Mouse (Mus musculus) skeletal muscle tissue, adult 2 months (tissue): ENCODE results near the gene Abraxas1.

ENCODE experiments used
- DNase-seq: peaks from one replicate; pipeline ENCODE4 v3.0.0-alpha.2; 2012; ENCODE audit warnings: low read depth, low spot score

Gene Abraxas1

DNA sequence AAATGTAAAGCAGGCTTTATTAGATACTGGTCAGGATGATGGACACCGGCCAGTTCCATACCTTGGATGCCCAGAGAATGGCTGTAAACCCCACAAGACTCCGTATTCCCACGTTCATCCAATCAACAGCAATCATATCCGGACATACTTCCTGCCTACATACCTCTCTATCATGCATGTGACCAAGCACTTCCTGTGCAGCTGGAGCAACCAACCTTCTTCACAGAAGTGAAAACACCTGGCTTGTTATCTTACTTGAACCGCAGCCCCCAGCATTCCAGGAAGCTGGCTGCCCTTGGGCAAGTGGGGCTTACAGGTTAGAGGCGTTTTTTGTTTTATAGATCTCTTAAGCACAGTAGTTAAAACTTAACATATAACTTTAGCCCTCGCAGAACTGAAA is 2.1 kb upstream of the Abraxas1 start:
- no peak for DNase-seq

DNA sequence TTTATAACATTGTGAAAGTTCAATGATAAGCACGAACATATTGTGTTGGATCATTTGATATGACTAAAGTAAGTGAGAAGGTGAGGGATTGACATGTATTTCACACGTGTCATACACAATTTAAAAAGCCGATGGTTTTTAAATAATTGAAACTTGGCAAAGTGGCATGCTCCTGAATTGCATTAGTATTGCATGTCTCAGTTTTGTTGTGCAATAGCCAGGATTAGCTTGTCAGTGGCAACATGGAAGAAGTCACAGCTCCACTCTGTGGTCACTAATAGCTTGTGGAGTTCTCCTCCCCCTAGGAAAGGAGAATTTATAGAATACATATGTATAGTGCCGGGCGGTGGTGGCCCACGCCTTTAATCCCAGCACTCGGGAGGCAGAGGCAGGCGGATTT is 610 bp upstream of the Abraxas1 start:
- DNase-seq, result no peak

DNA sequence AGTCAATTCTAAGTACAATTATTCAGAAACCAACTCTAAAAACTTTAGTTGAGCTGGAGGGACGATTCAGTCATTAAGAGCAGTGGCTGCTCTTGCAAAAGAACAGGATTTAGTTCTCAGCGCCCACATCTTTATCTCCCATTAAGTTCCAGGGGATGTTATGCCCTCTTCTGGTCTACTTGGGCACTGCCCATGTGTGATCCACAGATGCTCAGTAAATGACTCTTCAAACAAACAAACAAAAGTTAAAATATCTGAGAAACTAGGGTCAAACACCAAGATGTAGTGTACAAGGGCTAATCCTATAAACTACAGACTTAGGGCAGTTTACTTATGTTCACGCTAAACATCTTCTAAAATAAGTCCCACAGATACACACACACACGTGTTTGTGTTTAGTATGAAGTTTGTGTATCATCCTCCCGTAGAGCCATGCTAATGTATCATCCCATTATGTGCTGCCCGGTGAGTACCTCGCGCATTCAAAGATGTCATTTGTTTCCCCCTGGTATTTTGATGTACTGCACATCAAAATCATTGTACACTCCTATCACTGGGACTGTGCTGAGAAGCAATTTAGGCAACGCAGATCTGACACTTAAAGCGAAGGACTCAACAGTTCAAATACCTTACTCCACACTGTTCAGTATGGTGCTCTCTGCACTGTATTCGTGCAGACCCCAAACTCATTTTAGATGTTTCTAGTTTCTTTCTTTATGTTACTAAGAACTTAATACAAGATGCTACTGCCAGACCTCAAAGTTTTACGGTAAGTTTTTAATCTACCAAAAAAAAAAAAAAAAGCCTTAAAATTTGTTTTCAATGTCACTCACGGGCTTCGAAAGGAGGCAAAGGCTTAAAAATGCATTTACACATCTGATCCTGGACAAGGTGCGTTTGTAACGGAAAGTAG is 941 bp downstream of the Abraxas1 start:
- DNase-seq, result no peak

DNA sequence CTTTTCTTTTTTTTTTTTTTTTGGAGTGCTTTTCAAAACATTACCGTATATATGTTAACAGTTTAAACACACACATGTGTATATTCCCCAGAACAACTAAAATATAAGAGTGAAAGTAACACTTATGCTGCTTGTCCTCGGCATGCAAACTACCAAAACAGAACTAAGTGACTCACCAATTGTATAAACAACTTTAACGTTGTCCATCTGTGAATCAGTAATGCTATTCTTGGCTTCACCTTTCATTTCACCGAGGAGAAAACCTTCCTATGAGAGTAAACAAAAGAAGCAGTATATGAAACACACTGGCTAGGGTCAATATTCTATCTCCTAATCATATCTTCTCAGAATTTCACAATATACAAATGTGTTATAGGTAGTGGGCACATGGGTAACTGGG is 2.4 kb downstream of the Abraxas1 start:
- no peak for DNase-seq

DNA sequence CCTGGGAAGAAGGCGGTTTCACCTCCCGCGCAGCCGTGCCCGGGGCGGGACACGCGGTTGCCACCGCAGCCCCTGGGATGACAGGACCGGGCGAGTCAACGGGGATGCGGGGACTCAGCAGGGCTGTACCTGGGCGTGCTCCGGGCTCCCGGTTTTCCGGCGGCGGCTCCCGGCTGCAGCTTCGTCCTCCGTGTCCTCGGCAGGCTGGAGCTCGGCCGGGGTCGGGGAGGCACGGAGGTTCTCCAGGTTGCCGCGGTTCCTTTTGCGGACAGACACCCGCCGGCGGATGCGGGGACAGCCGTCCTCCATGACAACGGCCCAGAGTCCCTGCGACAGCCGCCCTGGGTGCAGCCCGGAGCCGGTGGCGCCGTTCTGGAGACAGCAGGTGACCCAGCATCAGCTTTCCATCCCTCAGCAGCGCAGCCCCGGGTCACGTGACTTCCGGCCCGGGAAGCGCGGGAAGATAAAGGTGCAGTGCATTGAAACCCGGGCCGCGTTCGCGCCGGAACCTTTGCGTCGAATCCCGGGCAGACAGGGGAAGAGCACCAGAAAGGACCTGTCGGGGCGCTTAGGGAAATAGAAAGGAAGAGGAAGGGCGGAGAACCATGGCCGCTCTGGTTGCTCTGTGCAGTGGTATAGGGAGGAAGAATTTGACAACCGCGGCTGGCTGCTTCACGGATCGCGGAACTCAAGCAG is 22.5 kb downstream of the Abraxas1 start, which contains the start of the genes Helq and Mrps18c:
TSS of gene Helq (minus strand) at position 434 of the 696 bp plus-strand sequence.
TSS of gene Mrps18c (plus strand) at position 463 of the 696 bp plus-strand sequence.
- DNase-seq, result peak; percentile 83

GRCm38 (mm10) chr5:100794084-100794483 is 26.7 kb downstream of the Abraxas1 start:
- no peak for DNase-seq

DNA sequence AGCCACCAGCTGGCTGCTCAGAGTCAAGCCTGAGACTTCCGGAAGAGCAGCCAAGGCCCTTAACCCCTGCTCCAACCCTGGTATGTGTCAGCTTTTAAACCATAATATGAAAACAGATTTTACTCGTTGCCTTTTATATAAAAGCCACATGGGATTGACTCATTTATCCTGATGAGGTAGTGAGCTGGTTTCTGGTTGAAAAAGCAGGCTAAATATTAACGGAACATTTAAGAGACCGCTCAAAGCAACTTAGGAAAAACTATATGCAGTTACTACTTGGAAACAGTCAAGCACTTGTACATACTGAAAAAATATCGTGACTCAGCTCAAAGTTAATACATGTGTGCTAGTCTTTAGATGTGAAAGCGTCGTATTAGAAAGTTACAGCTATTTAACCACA is 28.5 kb downstream of the Abraxas1 start:
- no peak for DNase-seq

GRCm38 (mm10) chr5:100787527-100787926 is 33.2 kb downstream of the Abraxas1 start:
- DNase-seq, result no peak

DNA sequence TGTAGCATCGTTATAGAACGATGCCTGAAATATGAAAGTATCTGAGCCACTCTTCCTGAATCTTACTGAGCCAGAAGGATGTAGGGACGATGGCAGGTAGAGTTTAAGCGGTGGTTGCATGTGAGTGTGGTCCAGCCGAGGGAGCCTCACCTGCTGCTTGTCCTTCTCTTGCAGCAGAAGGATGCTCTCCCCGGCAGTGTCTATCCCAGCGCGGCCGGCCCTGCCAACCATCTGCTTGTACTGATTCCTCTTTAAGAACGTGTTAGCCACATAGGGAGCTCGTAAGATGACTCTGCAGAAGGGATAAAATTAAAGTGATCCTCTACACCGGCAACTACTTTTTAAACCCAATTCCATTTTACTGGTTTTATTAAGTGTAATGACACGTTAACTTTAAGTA is 41.8 kb downstream of the Abraxas1 start:
- no peak for DNase-seq

- no peak for DNase-seq
Observed at GRCm38 (mm10) chr5:100776900-100777299, 43.9 kb downstream of the Abraxas1 start.

GRCm38 (mm10) chr5:100775778-100776404 is 44.9 kb downstream of the Abraxas1 start:
- no peak for DNase-seq

DNA sequence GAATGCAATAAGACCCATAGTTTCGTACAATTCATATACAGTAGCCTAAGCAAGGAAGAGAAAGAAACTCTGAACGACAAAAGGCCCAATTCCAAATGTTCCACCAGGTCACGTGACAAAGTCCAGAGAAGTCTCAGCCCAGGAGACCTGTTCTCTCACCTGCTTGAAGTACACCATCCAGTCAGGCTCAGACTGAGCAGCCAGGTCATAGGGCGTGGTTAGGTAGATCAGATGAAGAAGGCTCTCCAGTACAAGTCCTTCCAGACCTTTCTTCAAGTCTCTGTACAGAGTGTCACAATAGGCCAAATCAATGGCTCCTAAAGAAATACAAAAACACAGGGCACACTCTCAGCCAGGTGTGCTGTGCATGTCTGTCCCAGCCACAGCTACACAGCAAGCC is 49.2 kb downstream of the Abraxas1 start:
- DNase-seq, result no peak

DNA sequence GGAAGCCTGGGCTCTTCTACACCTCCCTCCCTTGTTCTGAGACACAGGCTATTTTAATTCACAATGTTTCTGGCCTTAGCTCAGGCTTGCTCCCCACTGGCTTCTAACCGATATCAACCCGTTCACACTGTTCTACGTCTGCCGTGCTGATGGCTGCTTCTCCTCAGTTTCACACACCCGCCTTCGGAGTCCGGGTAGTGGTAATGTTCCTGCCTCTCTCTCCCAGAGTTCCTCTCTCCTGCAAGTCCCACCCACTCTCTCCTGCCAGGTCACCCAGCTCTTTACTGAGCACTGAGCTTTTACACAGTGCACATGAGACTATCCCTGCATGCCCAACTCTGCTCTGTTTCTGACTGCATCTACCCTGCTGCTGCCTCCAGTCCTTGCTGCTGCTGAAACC is 54.7 kb downstream of the Abraxas1 start:
- no peak for DNase-seq

DNA sequence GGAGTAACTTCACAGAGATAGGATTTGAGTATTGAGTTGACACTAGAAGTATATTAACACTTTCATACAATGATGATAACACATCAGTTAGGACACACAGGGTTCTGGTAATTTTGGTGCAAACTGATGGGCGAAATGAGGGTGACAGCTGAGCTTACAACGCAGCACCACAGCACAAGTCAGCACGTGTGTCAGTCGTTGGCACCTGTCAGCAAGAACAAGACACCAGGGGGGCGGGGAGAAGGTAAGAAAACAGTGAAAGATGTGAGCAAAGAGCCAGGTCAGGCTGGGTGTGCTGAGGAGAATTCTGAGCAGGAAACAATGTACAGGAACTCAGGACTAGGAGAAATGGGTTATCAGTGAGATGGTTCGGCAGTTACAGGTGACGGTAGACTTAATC is 59.0 kb downstream of the Abraxas1 start:
- no peak for DNase-seq

DNA sequence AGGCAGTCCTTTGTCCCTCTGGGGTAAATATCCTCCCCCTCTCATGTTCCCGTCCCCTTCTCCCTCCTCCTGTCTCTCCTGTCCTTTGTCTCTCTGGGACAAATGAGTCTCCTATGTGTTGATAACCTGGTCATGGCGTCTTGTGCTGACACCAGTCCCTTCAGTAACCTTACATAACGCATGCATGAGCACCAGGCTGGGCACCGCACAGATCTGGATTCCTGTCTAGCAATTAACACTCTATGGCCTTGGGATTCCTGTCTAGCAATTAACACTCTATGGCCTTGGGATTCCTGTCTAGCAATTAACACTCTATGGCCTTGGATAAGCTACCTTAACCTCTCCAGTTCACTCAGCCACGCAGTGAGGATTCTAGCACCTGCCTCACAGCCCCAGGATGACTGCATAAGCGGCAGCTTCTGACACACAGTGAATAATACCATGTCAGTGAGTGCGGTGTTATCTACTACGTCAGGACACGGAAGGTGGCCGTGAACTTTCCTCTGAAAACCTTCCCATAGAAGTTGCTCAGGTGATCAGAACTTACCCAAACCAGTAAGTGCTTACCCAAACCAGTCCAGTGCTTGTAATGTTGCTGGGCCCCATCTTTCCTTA is 60.6 kb downstream of the Abraxas1 start:
- DNase-seq, result no peak

DNA sequence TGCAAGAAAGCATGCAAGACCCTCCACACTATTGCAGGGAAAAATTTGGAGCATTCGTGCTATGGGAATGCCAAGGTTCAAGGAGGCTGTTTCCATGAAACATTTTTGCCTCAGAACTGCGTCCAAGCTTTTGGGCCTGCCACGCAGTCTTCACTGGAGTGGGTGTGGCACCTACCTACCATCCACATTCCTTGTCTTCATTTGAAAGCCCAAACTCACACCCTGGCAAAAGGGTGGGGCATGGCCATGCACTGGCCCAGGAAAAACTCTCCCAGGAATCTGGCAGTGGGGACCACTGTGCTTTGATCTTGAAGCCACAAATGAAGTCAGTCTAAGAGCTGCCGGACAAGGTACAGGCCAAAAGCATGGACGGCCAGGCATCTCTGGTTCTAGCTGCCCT is 62.6 kb downstream of the Abraxas1 start:
- DNase-seq, result no peak
